Mouse (Mus musculus) gastrocnemius, adult 8-10 months (tissue): ENCODE measurements around the gene Fbxo28. TPM values are rescaled to one million over a fixed set of nuclear protein-coding genes. Genes with fewer than 3 reads are reported as not detected.
"Not testable (repeated sequence)": the region's sequence is repeated elsewhere in the genome, so short reads cannot be mapped to it uniquely, and the experiment has no call there.

Experiments used
- DNase-seq, 2 experiments: peaks; one replicate each; pipeline ENCODE4 v3.0.0; 2022; ENCODE audit warnings: low spot score in 2 of 2
- total RNA-seq, 4 experiments: library from RNA; stranded (reverse); gene quantifications; 2 replicates each; pipeline ENCODE4 v1.2.4; 2022

Fbxo28 gene
- total RNA-seq, 4 experiments from 2014 or later, result 17.2 to 21.0 (median 19.1) TPM

DNA sequence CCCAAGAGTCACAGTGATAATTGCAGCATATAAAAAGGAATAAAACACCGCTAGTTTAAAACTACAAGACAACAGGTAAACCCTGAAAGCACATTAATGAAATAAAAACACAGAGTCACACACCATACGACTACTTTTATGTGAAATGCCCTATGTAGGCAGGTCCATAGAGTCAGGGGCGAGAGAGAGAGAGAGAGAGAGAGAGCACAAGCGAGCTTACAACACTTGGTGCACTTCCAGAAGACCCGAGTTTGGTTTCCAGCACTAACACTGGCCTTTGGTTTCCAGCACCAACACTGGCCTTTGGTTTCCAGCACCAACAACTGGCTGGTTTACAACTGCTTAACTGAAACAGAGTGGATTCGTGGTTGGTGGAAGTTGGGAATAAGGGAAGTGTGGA lies 564 bp upstream of the Fbxo28 start:
- DNase-seq, result no peak

GRCm38 (mm10) chr1:182340281-182340680 lies 1.1 kb downstream of the Fbxo28 start:
- DNase-seq, result no peak

- DNase-seq, result no peak
Observed at GRCm38 (mm10) chr1:182338961-182339565, 2.4 kb downstream of the Fbxo28 start.

DNA sequence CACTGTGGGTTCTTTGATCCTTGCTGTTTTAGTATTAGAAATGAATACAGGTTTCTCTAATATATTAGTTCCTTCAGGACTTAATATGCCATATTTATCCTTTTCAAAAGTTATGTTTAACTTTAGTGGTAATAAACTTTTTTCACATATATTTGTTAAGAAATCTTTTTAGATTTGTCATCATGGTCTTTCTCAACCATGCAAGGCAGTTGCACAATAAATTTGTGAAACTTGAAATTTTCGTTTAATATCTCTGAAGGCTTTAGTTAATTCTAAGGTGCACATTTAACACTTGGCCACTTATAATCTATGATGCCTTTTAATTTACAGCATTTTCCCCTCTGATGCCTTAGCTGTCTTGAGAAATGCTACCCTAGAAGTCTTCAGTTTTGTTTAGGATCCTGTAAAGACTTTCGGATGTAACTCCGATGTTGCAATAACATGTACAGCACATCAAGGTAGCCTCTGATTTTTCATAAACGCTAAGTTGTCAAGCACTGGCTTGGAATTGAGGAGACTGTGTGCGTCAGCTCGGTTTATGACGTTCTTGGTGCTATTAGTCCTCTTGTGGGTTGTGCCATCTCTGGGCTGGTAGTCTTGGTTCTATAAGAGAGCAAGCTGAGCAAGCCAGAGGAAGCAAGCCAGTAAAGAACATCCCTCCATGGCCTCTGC lies 7.5 kb downstream of the Fbxo28 start:
- no peak for DNase-seq

DNA sequence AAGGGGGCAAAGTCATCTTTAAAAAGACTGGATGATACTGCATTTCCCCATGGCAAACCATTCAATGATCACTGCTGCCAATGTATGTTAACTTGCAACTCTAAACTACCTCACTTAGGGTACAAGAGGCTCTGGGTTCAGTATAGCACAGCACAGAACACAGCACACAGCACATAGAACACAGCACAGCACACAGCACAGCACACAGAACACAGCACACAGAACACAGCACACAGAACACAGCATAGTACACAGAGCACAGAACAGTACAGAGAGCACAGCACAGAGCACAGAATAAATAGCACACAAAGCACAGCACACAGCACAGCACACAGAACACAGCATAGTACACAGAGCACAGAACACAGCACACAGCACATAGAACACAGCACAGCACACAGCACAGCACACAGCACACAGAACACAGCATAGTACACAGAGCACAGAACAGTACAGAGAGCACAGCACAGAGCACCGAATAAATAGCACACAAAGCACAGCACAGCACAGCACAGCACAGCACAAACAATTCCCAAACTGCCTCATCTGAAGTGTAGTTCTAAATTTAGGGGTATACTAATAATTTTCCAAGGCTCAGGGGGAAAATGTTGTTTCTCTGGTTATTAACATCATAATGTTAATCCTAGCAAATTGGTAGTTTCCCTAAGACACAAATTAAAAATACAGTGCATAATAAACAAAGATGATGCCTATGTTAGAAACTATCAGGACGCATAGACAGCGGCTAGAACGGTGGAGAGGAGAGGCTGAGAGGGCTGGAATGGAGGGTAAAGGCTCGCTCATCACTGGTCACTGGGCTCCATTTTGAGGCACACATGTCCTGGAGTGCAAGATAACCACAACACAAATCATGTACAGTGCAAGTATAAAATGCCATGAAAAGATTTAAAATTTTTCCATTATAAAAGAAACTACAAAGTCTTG lies 9.1 kb downstream of the Fbxo28 start:
- DNase-seq, result no peak

DNA sequence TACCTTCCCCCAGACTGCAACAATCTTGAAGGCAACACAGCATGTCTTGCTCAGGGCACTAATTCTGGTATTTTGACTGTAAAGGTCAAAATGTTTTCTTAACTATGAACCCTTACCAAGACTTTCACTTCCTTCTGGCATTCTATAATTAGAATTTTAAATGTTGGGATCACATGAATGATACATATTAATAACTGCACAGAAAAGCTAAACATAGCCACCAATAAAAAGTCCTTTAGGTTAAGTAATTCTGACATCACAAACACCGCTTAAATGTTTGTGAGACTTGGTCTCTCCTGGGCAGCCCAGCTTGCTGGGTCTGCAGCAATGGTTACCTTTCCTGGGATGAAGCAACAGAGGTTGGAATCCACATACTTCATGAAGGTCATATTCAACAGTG lies 15.5 kb downstream of the Fbxo28 start:
- DNase-seq, result no peak

DNA sequence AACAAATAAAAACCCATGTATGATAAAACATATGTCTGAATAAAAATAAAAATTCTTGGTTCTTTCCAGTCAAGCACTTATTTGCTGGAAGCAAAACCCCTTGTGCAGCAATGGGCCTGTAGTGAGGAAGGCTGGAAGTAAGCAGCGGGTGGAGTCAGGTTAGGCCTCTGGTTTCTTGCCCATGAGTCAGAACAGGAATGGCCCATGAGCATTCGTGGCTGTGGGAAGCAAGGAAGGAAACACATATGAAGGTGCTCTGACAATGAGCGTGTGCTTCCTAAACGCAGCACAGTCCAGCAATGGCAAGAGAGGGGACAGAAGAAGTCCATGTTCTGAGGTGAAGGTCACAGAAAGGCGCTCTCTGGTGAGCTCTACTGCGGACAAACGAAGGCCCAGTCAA lies 16.9 kb downstream of the Fbxo28 start:
- no peak for DNase-seq

DNA sequence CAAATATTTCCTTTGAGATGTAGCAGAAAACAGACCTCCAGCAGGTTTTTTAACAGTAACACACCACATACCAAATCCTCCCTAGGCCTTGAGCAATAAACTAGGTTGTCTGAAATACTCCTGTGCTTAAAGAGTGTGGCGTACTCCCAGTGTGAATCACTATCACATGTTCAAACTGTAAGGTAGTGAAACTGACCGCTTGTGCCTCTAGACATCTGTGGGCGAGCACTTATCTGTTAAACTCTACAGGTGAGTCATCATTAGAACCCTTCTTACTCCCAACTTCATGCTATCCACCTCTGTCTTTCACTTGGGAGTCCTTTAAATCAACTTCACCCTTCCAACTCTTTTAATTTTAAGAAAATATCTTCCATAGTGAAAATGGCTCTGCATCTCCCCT lies 18.3 kb downstream of the Fbxo28 start:
- DNase-seq, result no peak

- no peak for DNase-seq
Observed at GRCm38 (mm10) chr1:182314201-182314600, 27.2 kb downstream of the Fbxo28 start.

- no peak for DNase-seq
Observed at GRCm38 (mm10) chr1:182313181-182313580, 28.2 kb downstream of the Fbxo28 start.

DNA sequence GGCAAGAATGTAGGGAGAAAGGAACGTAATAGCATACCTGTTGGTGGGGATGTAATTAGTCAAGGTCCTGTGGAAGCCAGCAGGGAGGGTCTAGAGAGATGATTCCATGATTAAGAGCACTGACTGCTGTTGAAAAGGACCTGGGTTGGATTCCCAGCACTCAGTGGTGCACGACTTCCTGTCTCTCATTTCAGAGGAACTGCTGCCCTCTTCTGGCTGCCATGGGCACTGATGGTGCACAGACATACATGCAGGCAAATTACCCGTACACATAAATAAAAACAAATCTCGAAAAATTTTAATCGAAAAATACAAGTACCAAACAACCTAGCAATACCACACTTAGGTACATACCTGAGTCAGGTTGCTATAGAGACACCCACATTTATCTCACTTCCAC lies 30.1 kb downstream of the Fbxo28 start:
- DNase-seq, result no peak

GRCm38 (mm10) chr1:182310316-182310715 lies 31.1 kb downstream of the Fbxo28 start:
- DNase-seq, result no peak

DNA sequence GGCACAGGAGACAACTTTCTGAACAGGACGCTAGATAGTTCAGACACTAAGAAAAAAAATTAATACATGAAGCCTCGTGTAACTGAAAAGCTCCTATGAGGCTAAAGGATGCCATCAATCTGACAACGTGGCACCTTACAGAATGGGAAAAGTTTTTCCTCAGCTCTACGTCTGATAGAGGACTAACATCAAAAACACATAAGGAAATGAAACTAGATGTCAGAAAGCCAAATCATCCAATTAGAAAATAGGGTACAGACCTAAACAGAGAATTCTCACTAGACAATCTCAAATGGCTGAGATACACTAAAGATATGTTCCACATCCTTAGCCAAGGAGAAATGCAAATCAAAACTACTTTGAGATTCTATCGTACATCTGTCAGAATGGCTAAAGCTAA lies 32.0 kb downstream of the Fbxo28 start:
- no peak for DNase-seq

DNA sequence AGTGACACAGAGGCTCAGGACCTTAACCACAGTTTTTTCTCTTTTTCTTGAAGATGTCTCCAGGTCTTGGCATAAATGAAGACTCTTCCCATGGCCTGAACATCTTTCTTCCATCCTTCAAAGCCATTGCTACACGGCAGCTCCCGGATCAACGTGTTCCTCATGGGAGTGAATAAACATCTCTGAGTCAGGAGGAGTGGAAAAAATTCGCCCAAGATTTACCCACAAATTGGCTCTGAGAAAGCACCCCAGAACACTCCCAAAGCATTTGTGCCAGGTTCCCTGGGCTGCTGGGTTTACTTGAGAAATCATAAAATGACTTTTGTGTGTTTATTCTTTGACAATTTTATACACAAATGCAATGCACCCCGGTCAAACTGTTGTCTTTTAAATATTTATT lies 38.5 kb downstream of the Fbxo28 start:
- no peak for DNase-seq

DNA sequence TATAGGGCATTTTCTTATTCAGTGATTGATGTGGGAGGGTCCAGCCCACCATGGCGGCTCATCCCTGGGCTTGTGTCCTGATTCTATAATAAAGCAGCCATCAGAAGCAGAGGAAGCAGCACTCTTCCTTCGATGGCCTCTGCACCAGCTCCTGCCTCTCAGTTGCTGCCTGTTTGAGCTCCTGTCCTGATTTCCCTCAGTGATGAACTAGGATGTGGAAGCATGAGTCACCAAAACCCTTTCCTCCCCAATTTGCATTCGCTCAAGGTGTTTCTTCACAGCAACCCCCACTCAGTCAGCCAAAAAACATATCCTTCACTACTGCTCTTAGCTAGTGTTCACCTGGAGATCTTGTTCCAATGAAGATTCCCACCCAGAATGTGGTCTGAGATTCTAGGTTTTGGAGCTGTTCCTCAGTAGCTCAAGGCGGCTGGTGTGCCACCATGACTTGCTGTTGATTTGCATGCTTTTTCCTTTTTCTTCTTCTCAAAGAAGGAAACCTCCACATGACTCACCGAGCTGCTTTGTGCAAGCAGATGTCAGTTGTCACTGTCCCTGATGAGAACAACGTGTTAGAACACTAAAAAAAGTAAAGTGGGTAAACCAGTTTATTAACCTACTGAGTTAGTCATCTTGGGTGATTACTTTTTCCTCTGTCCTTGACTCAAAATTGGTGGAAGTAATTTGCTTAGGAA lies 39.1 kb downstream of the Fbxo28 start:
- DNase-seq, result no peak

- no peak for DNase-seq
Observed at GRCm38 (mm10) chr1:182297821-182298220, 43.6 kb downstream of the Fbxo28 start.

GRCm38 (mm10) chr1:182297246-182297645 lies 44.2 kb downstream of the Fbxo28 start:
- DNase-seq, result no peak

DNA sequence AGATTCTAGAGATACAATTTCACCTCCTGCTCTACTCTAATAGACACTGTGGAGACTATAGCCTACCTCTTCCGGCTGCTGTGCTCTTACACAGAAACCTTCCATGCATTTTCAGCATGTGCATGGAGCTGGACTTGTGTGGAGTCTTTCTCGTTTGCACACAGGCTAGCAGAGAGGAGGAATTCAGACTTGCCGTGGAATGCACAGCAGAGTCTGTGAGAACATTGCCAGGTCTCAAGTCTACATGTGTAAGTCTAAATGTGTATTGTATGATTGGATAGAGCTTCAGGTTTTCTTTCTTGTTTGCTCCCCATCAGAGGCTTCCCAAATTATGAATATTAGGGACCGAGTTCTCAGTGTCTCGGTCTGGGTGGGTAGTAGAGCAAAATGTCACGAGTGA lies 44.6 kb downstream of the Fbxo28 start:
- no peak for DNase-seq

DNA sequence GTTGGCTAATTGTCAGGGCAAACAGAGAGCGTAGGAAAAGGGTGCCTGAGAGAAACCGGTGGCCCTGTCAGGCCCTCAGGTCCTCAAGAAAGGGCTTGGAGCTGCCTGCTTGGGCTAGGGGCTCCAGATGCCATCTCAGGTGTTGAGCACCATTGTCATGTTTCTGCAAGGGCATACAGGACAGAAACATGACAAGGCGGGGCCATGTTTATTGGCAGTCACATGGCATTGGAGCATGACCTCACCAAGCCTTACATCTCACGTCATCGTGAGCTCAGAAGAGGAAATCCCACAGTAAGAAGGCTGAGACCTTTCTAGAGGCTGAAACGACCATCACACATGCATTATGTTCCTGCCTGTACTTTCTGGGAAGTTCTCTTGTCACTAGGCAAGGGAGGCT lies 45.3 kb downstream of the Fbxo28 start:
- DNase-seq, result no peak

DNA sequence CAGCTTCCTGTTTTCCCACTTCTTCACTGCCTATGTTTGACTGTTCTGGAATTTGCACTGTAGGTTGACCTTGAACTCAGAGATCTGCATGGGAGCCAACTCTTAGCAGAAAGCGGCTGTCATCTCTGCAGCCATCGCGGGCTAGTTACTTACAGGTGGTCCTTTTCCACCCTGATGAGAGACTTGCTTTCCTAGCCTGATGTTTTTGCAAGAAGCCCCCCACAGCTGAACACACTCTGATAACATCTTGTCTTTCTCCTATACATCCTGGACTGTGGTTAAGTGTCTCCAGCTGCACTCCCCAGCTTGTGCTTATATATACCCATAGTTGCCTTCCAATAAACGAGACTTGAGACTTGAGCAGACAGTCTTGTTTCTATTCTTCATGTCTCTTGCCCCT lies 49.1 kb downstream of the Fbxo28 start:
- no peak for DNase-seq

DNA sequence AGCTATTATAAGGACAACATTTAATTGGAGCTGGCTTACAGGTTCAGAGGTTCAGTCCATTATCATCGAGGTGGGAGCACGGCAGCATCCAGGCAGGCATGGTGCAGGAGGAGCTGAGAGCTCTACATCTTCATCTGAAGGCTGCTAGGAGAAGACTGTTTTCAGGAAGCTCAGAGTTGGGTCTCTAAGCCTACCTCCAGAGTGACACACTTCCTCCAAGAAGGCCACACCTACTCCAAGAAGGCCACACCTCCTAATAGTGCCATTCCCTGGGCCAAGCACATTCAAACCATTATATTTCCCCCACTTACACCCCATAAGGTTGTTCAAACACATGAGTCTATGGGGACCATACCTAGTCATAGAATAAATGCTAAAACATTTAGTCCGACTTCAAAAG lies 50.7 kb downstream of the Fbxo28 start:
- DNase-seq, result not testable (repeated sequence)

DNA sequence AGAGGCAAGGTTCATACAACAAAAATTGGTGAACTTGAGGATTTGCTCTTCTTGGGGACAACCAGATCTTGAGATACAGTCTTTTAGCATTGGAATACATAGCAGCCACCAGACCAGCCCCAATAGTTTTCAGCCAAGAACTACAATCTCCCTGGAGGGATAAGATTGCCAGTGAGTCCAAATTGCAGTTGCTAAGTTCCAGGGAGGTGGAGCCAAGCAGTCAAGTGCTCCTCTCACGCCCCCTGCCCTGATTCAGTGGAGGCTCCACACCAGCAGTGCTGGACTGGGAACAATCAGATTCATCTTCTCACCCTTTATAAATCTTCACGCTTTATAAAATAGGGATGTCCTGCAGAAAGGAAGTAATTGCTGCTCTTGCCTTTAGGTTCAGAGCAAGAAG lies 51.6 kb downstream of the Fbxo28 start:
- DNase-seq, result no peak
